Mouse (Mus musculus): ENCODE measurements at regions not wholly inside any gene's neighbourhood (a gene's known extent, or its start where the extent isn't known, plus 50 kb on each side); places are given as distances from the start of the nearest gene placed in this dataset.

DNA sequence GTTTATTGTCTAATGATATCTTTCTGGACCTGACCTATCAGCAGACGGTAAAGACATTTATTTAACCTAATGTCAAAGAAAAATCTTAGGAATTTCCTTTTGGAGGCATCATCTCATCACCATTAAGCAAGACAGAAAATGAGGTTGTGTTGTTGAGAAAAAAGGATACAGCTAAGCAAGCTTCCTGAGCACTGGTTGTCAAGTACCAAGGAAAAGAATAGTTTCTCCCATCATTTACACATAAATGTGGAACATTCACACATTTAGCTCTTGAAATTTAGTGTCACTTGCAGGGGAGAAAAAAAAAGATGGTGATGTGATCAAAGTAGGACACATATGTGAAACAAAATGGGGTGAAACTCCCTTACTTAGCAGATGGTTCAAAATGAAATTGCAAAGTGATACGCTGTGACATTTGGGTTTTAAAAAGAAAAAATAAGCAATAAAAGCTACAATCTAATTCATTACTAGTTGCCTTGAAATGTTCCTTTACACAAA, 157.7 kb upstream of the 1700009N14Rik start:
- DNase-seq (ENCODE audit: low spot score in 2 of 2): no peak

DNA sequence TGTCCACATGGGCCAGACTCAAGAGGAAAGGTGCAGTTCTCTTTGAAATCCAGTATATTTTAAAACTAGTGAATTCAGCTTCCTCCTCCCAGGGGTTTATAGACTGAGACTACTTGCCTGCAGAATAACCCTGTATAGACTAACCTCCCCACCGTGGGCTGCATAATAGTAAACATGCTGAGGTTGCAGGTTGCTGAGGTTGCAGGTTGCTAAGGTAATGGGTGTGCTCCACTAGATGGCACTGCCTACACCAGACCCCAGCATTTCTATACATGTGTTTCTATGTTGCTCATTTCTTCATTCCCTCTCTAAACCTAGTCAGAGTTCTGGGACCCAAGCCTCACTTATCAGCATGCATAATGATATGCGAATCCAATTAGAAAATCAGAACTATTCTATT, 140.0 kb upstream of the 1700009N14Rik start:
- no peak for DNase-seq (ENCODE audit: low spot score in 2 of 2)

DNA sequence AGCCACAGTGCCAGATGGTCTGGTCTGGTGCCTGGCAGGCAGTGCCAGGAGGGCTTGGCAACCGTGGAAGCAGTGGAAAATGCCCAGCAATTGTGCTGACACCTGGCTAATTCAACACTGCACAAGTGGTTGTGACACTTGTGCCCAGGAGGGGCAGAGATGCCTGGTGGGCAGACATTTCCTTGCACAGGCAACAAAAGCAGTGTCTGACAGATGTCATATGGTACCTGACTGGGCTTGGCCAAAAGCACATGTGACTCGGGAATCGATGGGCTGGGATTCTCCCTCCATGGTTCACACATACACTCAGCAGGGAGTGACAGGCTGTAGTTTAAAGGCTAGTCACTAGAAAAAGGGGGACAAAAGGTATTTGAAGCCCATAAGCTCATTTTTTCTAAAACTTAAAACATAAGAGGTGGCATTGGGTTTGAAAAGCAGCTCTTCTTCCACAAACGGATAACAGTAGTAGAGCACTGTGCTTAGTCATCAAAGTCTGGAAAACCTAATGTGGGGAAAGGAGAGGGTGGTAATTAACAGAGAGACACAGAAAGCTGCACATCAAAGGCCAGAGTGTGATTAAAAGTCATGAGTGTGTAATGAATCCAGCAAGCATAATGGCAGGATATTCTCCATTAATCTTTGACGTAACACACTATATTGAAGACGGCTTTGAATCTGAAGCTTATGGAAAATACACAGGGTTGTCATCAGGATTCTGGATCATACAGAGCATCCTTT, 105.5 kb upstream of the 1700009N14Rik start:
- peak; percentile 8 to 13 for DNase-seq (ENCODE audit: low spot score in 2 of 2)

DNA sequence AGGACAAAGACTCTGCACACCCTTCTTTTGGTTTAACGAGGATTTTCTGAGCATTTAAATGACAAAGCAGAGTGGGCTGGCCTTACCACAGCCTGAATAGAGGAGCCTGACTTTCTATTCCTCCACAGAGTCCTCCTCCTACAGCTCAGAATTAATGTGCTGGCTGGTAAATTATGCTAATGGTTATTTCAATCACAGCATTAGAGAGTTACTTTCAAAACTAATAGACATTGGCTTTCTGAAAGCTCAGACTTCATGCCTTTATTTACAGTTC, 105.0 kb upstream of the 1700009N14Rik start:
- DNase-seq (ENCODE audit: low spot score in 2 of 2): no peak

DNA sequence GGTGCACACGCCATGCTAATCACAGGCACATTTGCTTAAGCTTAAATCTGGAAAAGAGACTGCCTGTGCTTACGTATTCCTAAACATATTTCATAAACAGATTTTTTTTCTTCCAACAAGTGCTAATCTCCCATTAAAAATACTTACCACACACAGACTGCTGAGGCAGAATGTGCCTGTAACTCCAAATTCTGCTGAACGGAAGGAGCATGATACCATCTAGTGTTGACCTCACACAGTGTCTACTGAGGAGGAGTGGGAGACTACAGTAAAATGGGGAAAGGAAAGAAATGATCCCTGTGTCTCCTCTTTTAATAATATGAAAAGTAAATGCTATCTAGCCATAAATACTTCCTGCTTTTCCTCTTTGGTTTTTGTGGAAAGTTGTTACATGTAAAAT, 81.9 kb upstream of the 1700009N14Rik start:
- DNase-seq (ENCODE audit: low spot score in 2 of 2): no peak

DNA sequence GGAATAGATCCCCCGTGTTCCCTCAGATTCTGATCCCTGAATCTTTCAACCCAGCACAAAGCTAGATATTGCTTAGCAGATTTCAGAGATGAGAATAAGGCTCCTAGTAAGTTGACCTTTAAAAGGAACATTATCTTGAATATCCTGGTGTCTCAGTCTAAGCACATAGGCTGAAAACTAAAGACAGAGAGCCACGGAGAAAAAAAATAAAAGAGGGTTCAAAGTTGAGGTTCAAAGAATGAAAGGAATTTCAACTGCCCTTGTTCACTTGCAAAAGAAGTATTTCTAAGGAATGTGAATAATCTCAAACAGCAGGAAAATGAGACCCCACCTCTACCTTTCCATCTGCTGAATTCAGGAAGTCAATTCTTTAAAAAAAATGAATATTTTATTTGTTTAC, 69.3 kb upstream of the 1700009N14Rik start:
- no peak for DNase-seq (ENCODE audit: low spot score in 2 of 2)

DNA sequence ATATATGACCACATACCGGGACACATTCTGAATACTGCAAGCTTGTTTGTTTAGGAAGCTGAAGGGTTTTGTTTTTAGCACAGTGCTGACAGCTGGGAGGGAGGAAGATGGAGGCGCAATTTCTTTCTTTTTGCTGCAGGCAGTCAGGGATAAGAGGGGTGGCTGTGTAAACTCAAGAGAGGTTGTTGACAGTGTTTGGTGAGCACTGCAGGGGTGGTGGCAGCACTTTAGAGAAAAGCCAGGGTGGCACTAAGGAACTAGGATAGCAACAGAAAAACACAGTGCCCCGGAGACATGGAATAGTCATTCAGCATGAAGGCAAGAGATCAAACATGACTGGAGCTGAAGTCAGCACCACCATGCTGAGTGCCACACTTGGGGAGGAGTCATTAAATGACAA, 51.9 kb upstream of the 1700009N14Rik start:
- peak in 1 of 2 experiments; percentile 13 for DNase-seq (ENCODE audit: low spot score in 2 of 2)
